Mouse (Mus musculus) heart, postnatal 10 days (tissue): ENCODE results near the gene Atp6v1g2. TPM values are rescaled to one million over a fixed set of nuclear protein-coding genes. Genes with fewer than 3 reads are reported as not detected.

Source experiments
- DNase-seq, 2 experiments: peaks; one replicate each; pipeline ENCODE4 v3.0.0; 2021
- intact Hi-C: fragments of 180-260 bp; cut with DNase I; formaldehyde crosslinking; loops from one replicate; pipeline ENCODE4 v1.15.1; 2025
- total RNA-seq, 2 experiments: library from RNA; stranded (reverse); gene quantifications; 2 replicates each; pipeline ENCODE4 v1.2.3; 2021

Atp6v1g2 gene
- total RNA-seq, 2 experiments from 2014 or later, result 4.9 to 5.7 TPM

DNA sequence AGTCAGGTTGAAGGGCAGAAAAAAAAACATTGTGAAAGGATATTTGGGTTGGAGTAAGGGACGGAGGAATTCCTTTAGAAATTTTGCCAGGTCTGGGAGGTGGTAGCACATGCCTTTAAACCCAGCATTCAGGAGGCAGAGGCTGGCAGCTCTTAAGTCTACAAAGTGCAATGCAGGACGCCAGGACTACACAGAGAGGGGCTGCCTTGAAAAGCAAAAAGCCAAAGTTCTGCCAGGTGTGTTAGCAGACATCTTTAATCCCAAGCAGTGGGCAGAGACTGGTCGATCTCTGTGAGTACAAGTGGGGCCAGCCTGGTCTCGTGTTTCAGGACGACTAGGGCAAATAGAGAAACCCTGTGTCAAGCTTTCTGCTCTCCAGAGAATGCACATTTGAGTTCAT lies 18.5 kb downstream of the Atp6v1g2 start:
- no peak for DNase-seq
- intact Hi-C loops, result no loop called here

DNA sequence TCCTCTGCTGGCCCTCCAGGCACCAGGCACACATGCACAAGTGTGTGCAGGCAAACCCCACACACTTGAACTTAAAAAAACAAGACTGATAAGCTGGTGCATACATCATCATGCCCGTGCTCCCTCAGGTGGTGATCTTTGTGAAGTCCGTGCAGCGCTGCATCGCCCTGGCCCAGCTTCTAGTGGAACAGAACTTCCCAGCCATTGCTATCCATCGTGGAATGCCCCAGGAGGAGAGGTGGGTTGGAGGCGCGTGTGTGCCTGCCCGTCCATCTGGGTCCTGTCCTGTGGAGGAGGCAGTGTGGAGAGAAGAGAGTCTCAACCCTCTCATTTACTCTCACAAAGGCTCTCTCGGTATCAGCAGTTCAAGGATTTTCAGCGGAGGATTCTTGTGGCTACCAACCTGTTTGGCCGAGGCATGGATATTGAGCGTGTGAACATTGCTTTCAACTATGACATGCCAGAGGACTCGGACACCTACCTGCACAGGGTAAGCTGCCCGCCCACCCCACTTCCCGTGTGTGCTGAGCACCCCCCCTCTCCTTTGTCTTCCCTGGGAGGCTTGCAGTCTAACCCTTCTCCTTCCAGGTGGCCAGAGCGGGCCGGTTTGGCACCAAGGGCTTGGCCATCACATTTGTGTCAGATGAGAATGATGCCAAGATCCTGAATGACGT lies 19.3 kb downstream of the Atp6v1g2 start:
- intact Hi-C loops, result no loop called here
- no peak for DNase-seq

DNA sequence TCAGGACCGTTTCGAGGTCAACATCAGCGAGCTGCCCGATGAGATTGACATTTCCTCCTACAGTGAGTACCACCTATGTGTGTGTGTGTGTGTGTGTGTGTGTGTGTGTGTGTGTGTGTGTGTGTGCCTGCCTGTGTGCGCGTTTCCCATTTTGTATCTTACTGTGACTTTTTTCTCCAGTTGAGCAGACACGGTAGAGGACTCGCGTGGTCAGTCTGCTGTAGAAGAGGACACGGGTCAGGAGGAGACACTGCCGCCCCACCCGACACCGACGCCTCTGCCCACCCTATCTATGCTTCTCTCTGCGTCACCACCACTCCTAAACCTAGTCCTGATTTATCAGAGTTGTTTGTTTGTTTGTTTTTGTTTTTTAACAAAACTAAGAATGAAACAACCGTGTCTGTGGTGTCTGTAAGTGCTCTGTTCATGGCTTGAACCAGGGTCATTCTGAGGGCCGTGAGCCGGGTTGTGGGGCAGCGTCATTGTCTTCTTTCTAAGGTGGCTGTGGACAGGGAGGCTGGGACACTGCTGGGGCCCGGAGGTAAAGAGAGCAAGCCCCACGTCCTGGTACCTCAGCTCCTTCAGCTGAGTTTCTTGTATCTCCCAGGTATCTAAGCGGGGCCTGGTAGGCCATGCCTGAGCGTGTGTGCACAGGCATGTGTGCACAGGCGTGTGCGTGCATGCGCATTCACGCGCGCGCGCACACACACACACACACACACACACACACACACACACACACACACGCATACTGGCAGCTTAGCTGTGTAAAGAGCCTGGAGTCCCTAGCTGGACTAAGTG lies 20.0 kb downstream of the Atp6v1g2 start:
- intact Hi-C loops, result no loop called here
- DNase-seq, result no peak

DNA sequence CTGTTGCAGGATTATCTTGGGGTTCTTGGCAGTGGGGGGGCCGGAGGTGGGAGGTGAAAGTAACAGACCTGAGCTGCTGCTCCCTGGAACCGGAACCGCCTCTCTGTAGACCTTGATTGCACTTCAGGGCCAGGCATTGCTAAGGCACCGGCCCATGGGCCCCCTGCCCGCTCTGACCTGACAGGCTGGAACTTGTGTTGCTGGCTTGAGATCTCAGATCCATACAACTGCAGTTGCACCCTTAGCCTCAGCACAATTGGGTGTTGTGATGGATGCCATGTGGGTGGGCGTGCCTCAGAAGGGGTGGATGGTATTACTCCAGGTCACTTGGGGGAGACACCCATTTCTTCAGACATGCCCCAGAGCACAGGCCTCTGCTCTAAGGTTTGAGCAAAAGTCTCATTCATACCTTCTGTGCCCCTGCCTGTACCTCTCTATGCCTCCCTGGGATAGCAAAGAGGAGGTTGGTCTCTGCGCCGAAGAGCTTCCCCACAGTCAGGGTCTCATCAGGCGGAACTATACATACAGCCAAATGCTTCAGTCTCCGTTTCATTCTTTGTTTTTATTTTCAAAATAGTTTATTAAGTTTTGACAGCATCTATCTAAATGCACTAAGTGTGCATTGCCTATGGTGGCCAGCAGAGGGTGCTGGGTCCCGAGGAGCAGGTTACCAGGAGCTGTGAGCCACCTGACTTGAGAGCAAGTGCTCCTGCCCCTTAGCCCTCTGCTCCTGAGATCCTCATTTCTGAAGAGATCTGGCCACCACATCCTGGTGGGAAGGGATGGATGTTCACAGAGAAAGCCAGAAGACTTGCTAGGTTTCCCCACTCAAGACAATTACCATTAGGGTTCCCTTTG lies 21.0 kb downstream of the Atp6v1g2 start:
- intact Hi-C loops, result no loop called here
- DNase-seq, result peak in 1 of 2 experiments; percentile 74

DNA sequence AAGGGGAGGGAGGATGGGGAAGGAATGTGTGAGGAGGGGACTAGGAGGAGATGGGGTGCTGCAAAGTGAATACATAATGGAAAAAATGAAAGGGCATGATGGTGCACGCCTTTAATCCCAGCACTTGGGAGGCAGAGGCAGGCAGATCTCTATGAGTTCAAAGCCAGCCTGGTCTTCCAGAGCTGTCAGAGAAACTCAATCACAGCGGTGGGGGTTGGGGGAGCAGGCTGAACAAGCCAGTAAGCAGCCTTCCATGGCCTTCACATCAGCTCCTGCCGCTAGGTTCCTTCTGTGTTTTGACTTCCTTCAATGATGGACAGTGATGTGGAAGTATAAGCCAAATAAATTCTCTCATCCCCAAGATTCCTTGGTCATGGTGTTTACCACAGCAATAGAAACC lies 21.8 kb downstream of the Atp6v1g2 start:
- DNase-seq, result no peak
- intact Hi-C loops, result no loop called here

DNA sequence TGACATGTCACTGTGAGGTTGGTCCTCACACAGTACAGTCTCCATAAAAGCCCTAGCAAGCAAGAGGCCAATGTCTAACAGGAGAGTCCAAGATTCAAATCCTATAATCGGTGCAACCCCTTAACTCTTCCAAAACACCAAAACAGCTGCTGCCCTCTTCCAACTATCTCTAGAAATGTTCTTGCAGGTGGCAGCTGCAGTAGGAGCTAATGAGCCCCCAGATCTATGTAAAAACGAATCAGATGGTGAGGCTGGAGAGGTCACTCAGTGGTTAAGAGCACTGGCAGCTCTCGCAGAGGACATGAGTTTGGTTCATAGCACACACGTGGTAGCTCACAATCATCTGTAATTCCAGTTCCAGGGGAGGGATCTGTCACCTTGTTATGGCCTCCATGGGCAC lies 22.2 kb downstream of the Atp6v1g2 start:
- no peak for DNase-seq
- intact Hi-C loops, result no loop called here

DNA sequence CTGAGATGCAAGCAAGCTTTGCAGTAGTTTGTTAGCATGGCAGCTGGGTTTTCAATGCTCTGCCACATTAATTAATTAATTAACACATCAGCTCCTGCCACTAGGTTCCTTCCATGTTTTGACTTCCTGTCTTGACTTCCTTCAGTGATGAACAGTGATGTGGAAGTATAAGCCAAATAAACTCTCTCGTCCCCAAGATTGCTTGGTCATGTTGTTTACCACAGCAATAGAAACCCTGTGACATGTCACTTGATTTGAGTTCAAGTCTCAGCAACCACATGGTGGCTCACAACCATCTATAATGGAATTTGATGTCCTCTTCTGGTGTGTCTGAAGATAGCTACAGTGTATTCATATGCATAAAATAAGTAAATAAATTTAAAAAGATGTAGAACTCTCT lies 23.9 kb downstream of the Atp6v1g2 start:
- DNase-seq, result no peak
- intact Hi-C loops, result no loop called here

DNA sequence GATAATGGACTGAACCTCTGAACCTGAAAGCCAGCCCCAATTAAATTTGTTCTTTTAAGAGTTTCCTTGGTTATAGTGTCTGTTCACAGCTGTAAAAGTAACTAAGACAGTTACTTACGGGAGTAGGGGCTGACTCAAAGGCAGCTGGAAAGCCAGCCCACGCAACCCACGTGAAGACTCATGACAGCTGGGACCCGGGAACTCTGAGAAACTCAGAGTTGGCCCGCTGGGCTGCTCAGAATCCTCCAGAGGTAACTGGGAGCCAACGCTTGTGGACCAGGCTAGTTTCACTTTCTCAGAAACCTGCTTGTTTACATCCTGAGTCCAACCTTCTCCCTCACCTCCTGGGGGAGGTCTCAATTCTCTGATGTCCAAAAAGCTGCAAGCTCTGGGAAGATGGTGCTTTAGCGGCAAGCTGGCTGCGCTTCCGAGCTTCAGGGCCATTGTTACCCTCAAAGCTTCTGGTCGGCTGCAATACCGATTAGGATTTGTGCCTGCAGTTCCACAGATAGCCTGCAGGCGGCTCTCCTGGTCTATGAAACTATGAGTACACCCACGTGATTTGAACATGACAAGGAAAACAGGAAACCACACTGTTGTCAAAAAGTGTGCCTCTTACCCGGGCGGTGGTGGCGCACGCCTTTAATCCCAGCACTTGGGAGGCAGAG lies 24.5 kb downstream of the Atp6v1g2 start:
- peak; percentile 94 to 97 for DNase-seq
- intact Hi-C loops, result loop anchor here (1.0 kb wide), 2 partner anchors 16 to 44 kb away; no protein-coding TSS in a partner anchor

DNA sequence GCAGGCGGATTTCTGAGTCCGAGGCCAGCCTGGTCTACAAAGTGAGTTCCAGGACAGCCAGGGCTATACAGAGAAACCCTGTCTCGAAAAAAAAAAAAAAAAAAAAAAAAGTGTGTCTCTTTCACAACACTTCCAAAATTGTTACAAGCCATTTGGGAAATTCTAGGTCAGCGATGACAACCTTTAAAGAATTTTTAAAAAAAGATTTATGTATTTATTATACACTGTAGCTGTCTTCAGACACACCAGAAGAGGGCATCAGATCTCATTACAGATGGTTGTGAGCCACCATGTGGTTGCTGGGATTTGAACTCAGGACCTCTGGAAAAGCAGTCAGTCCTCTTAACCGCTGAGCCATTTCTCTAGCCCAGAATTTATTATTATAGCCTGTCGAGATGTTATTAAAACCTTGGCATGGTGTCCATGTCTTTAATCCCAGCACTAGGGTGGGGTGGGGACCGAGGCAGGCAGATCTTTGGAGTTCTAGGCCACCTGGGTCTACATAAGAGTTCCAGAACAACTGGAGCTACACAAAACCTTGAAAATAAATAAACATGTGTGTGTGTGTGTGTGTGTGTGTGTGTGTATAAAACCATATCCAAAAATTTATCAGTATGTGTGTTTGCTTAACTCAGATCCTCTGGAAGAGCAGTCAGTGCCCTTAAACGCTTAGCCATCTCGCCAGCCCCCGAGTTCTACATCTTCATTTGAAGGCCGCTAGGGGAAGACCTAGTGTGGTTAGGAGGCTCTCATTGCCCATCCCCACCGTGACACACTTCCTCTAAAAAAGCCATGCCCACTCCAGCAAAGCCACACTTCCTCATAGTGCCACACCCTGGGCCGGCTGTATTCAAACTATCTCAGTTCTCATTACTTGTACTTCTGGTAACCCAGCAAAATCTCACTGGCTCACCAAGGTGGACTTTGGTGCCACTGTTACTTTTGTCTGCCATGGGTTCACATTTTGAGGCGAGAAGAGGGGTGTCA lies 25.3 kb downstream of the Atp6v1g2 start:
- peak in 1 of 2 experiments; percentile 62 for DNase-seq
- intact Hi-C loops, result loop anchor here (1.0 kb wide), 2 partner anchors 16 to 44 kb away; no protein-coding TSS in a partner anchor

DNA sequence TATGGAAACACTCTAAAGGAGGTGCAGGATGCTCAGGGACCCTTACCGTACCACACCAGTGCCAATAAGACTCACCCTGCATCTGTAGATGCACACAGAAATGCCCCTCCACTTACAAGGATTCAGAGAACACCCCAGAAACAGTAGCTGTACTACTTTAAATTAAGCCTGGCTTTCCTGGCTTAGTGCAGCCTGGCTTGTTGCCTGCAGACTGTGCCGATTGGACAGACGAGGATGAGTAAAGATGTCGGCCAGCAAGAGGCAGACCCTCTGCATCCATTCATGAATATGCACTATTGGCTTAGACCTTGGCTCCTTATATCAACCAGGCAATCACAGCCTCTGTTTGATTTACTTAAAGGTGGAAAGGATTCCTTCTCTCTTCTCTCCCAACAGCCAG lies 26.2 kb downstream of the Atp6v1g2 start:
- intact Hi-C loops, result no loop called here
- no peak for DNase-seq

DNA sequence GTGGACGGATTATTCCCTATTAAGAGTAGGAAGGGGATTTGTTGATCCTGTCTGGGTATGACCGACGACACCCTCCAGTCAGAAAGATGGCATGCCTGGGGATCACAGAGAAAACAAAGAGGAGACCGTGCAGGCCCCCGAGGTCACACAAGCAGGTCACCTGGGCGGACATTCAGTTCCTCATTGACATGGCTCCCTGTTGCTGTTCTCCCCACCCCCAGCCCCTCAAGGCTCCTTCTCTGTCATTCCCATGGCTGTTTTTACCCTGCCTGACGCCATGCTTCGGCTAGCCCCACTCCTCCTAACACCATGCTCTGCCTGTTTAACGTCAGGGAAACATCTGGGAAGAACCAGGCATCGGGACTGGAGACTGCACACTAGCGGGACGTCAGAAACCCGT lies 28.2 kb downstream of the Atp6v1g2 start:
- intact Hi-C loops, result no loop called here
- DNase-seq, result no peak

DNA sequence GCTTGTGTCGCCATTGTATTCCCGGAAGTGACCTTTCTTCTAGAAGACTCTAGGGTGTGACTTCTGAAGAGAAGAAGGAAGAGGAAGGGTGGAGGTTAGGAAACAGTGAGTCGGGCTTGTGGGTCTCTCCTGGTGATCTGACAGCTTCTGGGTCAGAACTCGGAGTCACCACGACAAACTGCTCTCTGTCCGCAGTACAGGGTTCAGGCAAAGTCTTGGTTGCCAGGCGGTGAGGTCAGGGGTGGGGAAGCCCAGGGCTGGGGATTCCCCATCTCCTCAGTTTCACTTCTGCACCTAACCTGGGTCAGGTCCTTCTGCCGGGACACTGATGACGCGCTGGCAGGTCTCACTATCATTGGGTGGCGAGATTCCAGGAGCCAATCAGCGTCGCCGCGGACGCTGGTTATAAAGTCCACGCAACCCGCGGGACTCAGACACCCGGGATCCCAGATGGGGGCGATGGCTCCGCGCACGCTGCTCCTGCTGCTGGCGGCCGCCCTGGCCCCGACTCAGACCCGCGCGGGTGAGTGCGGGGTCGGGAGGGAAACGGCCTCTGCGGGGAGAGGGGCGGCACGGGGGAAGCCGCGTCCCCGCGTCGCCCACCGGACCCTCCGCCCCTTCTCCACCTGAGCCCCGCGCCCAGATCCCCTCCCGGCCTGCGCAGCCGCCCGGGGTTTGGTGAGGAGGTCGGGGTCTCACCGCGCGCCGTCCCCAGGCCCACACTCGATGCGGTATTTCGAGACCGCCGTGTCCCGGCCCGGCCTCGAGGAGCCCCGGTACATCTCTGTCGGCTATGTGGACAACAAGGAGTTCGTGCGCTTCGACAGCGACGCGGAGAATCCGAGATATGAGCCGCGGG lies 29.4 kb downstream of the Atp6v1g2 start, which contains the start of gene H2-D1:
Gene H2-D1, plus strand, starts transcription at position 67 of the 859 bp plus-strand sequence.
- intact Hi-C loops, result no loop called here

DNA sequence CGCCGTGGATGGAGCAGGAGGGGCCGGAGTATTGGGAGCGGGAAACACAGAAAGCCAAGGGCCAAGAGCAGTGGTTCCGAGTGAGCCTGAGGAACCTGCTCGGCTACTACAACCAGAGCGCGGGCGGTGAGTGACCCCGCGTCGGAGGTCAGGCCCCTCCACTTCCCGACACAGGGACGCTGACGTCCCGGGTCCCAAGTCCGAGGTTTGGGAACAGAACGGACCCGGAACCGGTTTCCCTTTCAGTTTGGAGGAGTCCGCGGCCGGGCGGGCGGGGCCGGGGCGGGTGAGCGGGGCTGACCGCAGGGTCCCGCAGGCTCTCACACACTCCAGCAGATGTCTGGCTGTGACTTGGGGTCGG lies 30.0 kb downstream of the Atp6v1g2 start:
- intact Hi-C loops, result no loop called here
- no peak for DNase-seq

More for the DNA sequence above, 29.4 kb downstream of the Atp6v1g2 start, which contains the start of gene H2-D1:
- DNase-seq, result peak; percentile 98 to 100

DNA sequence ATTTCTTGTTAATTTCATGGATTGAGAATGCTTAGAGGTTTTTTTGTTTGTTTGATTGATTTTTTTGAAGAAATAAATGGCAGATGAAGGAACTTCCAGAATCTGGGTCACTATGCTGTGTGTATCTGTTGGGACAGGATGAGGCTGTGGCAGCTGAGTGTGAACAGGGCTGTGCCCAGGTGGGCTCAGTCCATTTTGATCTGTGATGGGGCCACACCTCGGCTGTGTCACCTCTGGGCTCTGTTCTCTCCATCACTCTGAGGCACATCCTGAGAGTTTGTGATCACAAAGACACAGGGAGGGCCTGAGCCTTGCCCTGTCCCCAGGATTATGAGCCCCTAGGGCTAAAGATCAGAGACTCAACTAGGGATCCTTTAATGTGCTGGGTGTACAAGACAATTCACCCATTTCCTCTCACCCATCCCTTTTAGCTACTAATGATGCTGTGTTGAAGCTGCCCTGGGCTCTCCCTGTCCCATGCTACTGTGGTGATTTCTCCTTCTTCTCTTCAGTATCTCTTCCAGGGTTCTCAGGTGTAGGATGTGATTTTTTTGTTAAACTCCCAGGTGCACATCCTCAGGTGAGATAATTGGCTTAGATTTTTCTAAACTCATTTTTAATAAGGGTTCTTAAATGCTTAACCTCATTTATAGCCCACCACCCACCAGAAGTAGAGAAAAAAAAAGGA lies 34.1 kb downstream of the Atp6v1g2 start:
- DNase-seq, result no peak
- intact Hi-C loops, result loop anchor here (2.0 kb wide), 1 partner anchor 35 kb away; no protein-coding TSS in a partner anchor

DNA sequence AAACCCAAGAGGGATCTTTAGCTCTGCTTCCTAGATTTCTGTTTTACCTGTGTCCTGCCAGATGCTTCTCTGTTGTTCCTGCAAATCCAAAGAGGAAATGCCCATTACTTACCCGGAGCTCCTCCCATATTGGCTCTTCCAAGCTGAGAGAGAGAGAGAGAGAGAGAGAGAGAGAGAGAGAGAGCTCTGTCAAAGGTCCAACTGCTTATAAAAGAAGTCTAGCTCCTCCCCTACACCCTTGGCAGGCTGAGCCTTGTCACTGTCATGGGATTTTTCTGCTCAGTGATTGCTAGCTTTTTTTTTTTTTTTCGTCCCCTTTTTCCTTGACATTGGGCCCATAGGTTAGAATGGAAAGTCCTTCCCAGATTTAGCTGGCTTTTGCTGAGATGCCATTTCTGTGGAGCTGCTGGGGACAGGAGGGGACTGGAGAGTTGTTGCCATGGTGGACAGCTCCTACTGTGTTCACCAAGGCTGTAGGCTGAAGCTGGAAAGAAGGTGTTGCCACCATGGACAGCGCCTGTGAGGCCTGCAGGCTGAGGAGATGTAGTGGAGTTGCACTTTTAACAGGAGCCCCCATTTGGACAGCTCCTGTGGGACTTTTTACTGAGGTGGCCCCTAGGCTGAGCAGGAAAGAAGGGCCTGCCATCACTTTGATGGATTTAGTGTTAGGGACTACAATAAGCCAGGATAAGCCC lies 36.3 kb downstream of the Atp6v1g2 start:
- intact Hi-C loops, result loop anchor here (2.0 kb wide), 1 partner anchor 33 kb away; no protein-coding TSS in a partner anchor
- DNase-seq, result peak; percentile 74 to 80

DNA sequence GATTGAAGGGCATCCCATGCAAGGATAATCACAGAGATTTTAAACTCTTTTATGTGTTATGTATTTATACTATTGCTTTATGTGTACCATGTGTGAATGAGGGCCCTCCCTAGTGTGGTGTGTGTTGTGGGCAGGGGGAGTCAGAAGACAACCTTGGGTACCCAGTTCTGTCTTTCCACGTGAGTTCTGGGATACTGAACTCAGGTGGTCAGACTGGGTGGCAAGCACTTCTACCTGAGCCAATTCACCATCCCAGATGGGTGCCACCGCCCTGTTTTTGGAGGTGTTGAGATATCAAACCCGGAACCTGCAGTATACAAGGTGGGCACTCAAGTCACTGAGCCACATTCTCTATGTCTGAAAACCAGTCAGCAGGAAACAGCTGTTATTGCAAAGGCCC lies 38.8 kb downstream of the Atp6v1g2 start:
- intact Hi-C loops, result loop anchor here (1.0 kb wide), 1 partner anchor 27 kb away; no protein-coding TSS in a partner anchor

DNA sequence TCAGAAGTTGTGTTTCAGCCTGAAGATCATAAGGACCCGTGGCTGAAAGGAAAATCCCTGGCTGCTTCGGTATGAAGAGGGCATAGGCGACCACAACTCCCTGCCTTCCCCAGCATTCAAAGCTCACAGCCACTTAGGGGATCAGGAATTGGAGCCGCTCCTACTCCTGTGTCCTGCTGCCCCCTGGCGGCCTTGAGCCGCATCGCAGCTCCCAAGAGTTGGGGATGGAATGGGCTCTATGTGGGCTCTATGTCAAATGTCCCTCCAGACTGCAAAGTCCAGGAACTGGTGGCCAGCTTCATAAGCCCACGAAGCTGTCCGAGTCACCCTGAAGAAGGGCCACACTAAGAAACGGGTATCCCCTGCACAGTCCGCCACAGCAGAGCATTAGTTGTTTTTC lies 41.3 kb downstream of the Atp6v1g2 start:
- intact Hi-C loops, result loop anchor here (1.0 kb wide), 1 partner anchor 16 kb away; no protein-coding TSS in a partner anchor
- peak; percentile 86 to 93 for DNase-seq

More for the DNA sequence above, 38.8 kb downstream of the Atp6v1g2 start:
- DNase-seq, result no peak
